Mouse (Mus musculus): Measurements from ENCODE around the gene Stpg1. TPM values are rescaled to one million over a fixed set of nuclear protein-coding genes. Genes with fewer than 3 reads are reported as not detected.

The Stpg1 gene
- polyA plus RNA-seq, 1 experiment: 0.43 TPM

GRCm38 (mm10) chr4:135525057-135525456 is 30.5 kb downstream of the Stpg1 start:
- TF ChIP-seq CTCF (IDR thresholded peaks at IDR 0.05; ENCODE audit: low read depth, low read length) (no peak), POLR2A (IDR thresholded peaks at IDR 0.05; ENCODE audit: borderline replicate concordance, low read depth, low read length) (no peak)
- no peak overlapping the region for H3K4me3 ChIP-seq (ENCODE audit: insufficient read depth, low read length)
- H3K27ac ChIP-seq (ENCODE audit: insufficient read depth, low read depth, low read length): no peak overlapping the region
- no peaks in the 10 kb centered on the region for H3K4me1 ChIP-seq (ENCODE audit: control insufficient read depth, insufficient read depth, low read length)

DNA sequence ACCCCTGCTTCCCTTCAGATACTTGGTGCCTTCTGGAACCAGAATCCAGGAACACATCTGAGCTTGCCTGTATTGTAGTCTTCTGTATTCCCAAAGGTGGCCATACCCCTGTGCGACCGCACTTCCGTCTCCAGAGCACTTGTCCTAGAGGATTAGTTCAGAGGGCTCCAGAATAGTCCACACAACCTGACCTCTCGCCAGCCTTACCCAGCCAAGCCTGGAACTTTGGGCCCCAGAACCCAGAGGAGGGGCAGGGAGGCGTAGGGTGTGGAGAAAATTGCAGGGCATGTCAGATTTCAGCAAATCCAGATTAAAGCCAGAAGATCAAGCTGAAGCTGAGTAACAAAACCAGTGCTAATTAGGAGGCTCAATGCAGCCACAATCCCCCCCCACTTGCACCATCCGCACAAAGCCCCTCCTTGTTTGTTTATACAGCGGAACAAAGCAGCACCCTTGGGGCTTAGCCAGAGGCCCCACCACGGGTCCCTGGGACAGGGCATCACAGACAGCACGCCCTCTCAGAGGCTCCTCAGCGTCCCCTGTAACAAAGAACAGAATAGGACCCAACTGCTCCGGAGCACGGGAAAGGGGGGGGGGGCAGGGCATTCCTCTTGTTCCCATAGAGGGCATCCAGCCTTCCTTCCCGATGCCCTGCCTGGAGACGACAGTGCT is 31.6 kb downstream of the Stpg1 start:
- no peak overlapping the region for H3K27ac ChIP-seq (ENCODE audit: insufficient read depth, low read depth, low read length)
- no peak for TF ChIP-seq CTCF (IDR thresholded peaks at IDR 0.05; ENCODE audit: low read depth, low read length)
- no peak for TF ChIP-seq POLR2A (IDR thresholded peaks at IDR 0.05; ENCODE audit: borderline replicate concordance, low read depth, low read length)
- H3K4me1 ChIP-seq (ENCODE audit: control insufficient read depth, insufficient read depth, low read length): no peaks in the 10 kb centered on the region
- no peak overlapping the region for H3K4me3 ChIP-seq (ENCODE audit: insufficient read depth, low read length)

DNA sequence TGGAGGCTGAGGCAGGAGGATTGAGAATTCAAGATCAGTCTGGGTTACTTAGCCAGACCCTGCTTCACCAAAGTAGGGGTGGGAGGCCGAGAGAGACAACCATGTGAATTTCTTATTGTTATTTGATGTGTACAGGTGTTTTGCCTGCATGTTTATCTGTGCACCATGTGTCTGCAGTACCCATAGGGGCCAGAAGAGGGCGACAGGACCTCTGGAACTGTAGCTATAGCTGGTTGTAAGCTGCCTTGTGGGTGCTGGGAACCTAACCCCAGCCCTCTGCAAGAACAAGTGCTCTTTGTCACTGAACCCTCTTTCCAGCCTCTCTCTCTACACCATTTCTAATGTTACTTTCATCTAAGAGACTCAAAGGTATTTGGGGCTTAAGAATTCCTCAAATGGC is 35.7 kb downstream of the Stpg1 start:
- Histone ChIP-seq H3K4me3 (ENCODE audit: insufficient read depth, low read length) (no peak overlapping the region), H3K4me1 (ENCODE audit: control insufficient read depth, insufficient read depth, low read length) (no peaks in the 10 kb centered on the region), H3K27ac (ENCODE audit: insufficient read depth, low read depth, low read length) (no peak overlapping the region)
- no peak for TF ChIP-seq POLR2A (IDR thresholded peaks at IDR 0.05; ENCODE audit: borderline replicate concordance, low read depth, low read length)
- no peak for TF ChIP-seq CTCF (IDR thresholded peaks at IDR 0.05; ENCODE audit: low read depth, low read length)

DNA sequence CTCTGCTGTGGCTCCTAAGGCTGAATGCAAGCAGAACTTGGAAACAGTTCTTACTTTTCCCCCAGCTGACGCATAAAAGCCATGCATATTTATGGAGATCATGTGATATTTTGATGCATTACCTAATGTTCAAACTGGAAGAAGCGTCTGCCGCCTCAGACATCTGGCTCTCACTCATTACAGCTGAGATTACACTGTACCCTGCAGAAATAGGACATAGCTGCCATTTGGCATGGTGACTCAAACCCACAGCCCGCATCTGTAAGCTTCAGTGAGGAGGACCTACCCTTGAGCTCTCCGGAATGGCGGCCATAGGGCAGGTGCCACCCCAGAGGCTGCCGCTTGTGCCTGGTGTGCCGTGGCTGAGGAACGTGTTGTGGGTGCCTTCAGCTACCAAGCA is 36.6 kb downstream of the Stpg1 start:
- H3K4me3 ChIP-seq (ENCODE audit: insufficient read depth, low read length): no peak overlapping the region
- no peaks in the 10 kb centered on the region for H3K4me1 ChIP-seq (ENCODE audit: control insufficient read depth, insufficient read depth, low read length)
- H3K27ac ChIP-seq (ENCODE audit: insufficient read depth, low read depth, low read length): no peak overlapping the region
- TF ChIP-seq CTCF (IDR thresholded peaks at IDR 0.05; ENCODE audit: low read depth, low read length) (no peak), POLR2A (IDR thresholded peaks at IDR 0.05; ENCODE audit: borderline replicate concordance, low read depth, low read length) (no peak)

GRCm38 (mm10) chr4:135531771-135532613 is 37.4 kb downstream of the Stpg1 start:
- Histone ChIP-seq H3K27ac (ENCODE audit: insufficient read depth, low read depth, low read length) (no peak overlapping the region), H3K4me1 (ENCODE audit: control insufficient read depth, insufficient read depth, low read length) (no peaks in the 10 kb centered on the region), H3K4me3 (ENCODE audit: insufficient read depth, low read length) (no peak overlapping the region)
- no peak for TF ChIP-seq CTCF (IDR thresholded peaks at IDR 0.05; ENCODE audit: low read depth, low read length)
- no peak for TF ChIP-seq POLR2A (IDR thresholded peaks at IDR 0.05; ENCODE audit: borderline replicate concordance, low read depth, low read length)

DNA sequence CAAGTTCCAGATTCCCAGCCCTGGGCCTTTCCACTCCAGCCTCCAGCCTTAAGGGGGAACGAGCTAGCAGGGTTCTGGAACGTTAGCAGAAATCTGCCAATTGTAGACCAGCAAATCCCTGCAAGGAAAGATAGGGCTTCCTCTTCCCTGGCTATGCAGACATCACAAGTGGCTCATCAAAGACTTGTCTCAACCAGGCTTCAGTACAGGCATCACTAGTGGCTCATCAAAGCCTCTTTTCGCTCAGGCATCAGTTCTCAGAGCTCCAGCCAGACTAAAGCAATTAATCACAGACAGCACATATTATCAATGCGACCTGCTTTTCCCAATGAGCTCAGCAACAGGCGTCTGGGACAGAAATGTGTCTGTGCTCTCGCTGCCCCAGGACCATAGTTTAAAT is 38.4 kb downstream of the Stpg1 start:
- no peaks in the 10 kb centered on the region for H3K4me1 ChIP-seq (ENCODE audit: control insufficient read depth, insufficient read depth, low read length)
- no peak overlapping the region for H3K27ac ChIP-seq (ENCODE audit: insufficient read depth, low read depth, low read length)
- TF ChIP-seq CTCF (IDR thresholded peaks at IDR 0.05; ENCODE audit: low read depth, low read length) (no peak), POLR2A (IDR thresholded peaks at IDR 0.05; ENCODE audit: borderline replicate concordance, low read depth, low read length) (no peak)
- no peak overlapping the region for H3K4me3 ChIP-seq (ENCODE audit: insufficient read depth, low read length)

GRCm38 (mm10) chr4:135535021-135535420 is 40.4 kb downstream of the Stpg1 start:
- Histone ChIP-seq H3K27ac (ENCODE audit: insufficient read depth, low read depth, low read length) (no peak overlapping the region), H3K4me3 (ENCODE audit: insufficient read depth, low read length) (no peak overlapping the region), H3K4me1 (ENCODE audit: control insufficient read depth, insufficient read depth, low read length) (no peaks in the 10 kb centered on the region)
- TF ChIP-seq POLR2A (IDR thresholded peaks at IDR 0.05; ENCODE audit: borderline replicate concordance, low read depth, low read length) (no peak), CTCF (IDR thresholded peaks at IDR 0.05; ENCODE audit: low read depth, low read length) (no peak)

DNA sequence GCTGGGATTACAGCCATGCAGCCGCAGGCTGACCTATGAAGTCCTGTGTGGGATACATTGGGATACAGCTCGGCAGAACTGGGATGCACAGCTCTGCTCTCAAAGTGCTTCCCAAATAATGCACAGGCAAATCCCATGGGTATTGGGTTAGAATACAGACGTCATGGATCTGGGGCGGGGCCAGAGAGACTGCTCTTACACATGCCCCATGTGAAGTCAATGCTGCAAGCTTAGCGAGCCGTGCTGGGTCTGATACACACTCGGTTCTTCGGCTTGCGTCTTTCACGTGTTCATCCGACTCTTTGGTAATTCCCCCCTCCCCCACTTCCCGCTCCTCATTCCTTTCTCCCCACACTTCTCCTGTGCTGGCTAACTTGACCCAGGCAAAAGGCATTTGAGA is 44.5 kb downstream of the Stpg1 start:
- H3K4me1 ChIP-seq (ENCODE audit: control insufficient read depth, insufficient read depth, low read length): no peaks in the 10 kb centered on the region
- TF ChIP-seq POLR2A (IDR thresholded peaks at IDR 0.05; ENCODE audit: borderline replicate concordance, low read depth, low read length): no peak
- no peak for TF ChIP-seq CTCF (IDR thresholded peaks at IDR 0.05; ENCODE audit: low read depth, low read length)
- H3K4me3 ChIP-seq (ENCODE audit: insufficient read depth, low read length): no peak overlapping the region
- H3K27ac ChIP-seq (ENCODE audit: insufficient read depth, low read depth, low read length): no peak overlapping the region

- Histone ChIP-seq H3K4me3 (ENCODE audit: insufficient read depth, low read length) (no peak overlapping the region), H3K4me1 (ENCODE audit: control insufficient read depth, insufficient read depth, low read length) (no peaks in the 10 kb centered on the region; the same call in 1 of the 2 replicates), H3K27ac (ENCODE audit: insufficient read depth, low read depth, low read length) (no peak overlapping the region)
- TF ChIP-seq CTCF (IDR thresholded peaks at IDR 0.05; ENCODE audit: low read depth, low read length) (no peak), POLR2A (IDR thresholded peaks at IDR 0.05; ENCODE audit: borderline replicate concordance, low read depth, low read length) (no peak)
Measured at GRCm38 (mm10) chr4:135540057-135540456, 45.5 kb downstream of the Stpg1 start.

DNA sequence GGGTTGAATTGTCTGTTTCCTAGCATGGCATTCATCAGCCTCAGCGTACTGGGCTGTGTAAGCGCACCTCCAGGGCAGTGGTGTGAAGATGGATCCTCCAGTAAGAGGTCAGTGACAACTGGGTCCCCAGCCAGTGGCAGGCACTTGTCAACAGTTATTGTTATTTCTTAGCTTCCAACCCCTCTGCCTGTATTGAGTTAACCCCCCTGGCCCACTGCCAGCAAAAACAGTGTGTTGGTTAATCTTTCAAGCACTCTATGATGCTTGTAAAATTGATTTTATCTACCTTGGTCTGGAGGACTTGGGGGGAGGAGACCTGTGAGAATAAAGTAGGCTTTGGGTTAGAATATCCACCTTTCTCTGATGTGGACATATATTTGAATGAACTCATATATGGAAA is 49.7 kb downstream of the Stpg1 start:
- Histone ChIP-seq H3K4me1 (ENCODE audit: control insufficient read depth, insufficient read depth, low read length) (peaks cover 8% of the 10 kb centered on the region), H3K27ac (ENCODE audit: insufficient read depth, low read depth, low read length) (no peak overlapping the region), H3K4me3 (ENCODE audit: insufficient read depth, low read length) (no peak overlapping the region)
- TF ChIP-seq POLR2A (IDR thresholded peaks at IDR 0.05; ENCODE audit: borderline replicate concordance, low read depth, low read length): no peak
- no peak for TF ChIP-seq CTCF (IDR thresholded peaks at IDR 0.05; ENCODE audit: low read depth, low read length)
